31 mouse cellular contexts compared by ENCODE assay signal in the genomic region with DNA sequence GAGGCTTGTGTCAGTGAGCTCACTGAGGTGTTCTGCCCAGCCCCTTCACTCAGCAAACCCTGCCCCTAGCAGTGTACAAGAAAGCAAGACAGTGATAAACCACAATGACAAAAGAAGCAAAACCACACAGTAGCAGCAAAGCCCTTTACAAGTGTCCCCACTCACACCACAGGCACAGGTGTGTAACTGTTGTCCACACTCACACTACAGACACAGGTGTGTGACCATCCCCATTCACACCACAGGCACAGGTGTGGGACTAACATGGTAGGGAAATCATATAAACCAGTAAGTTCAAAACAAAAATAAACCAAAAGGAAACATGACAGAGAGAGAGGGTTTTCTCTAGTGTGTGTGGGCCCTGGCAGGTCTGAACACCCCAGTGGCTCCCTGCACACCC.
"Had no signal": no experiment of that assay in that cellular context is flagged by ENCODE, and none has a peak within 500 bp of the region (broad histone marks: within the 10 kb centered on the region; RNA-seq: fewer than 3 reads in every experiment).

No protein-coding gene starts in this region.

- H3K4me3 ChIP-seq: left cerebral cortex, adult 2 months; limb, embryonic 10.5 days; limb, embryonic 12.5 days; limb, embryonic 13.5 days; limb, embryonic 15.5 days; liver, embryonic 12.5 days; liver, embryonic 13.5 days; liver, embryonic 15.5 days; lung, embryonic 15.5 days; megakaryocyte, embryonic 14.5 days; midbrain, embryonic 10.5 days; midbrain, embryonic 12.5 days; midbrain, embryonic 13.5 days; midbrain, embryonic 15.5 days had no signal

- H3K27me3 ChIP-seq: limb, embryonic 12.5 days; limb, embryonic 13.5 days; limb, embryonic 15.5 days; liver, embryonic 12.5 days; liver, embryonic 13.5 days; liver, embryonic 15.5 days; lung, embryonic 15.5 days; midbrain, embryonic 12.5 days; midbrain, embryonic 13.5 days; midbrain, embryonic 15.5 days had no signal

- H3K4me2 ChIP-seq: limb, embryonic 12.5 days; limb, embryonic 13.5 days; limb, embryonic 15.5 days; liver, embryonic 11.5 days; liver, embryonic 12.5 days; liver, embryonic 13.5 days; liver, embryonic 15.5 days; lung, embryonic 14.5 days; lung, embryonic 15.5 days; midbrain, embryonic 11.5 days; midbrain, embryonic 12.5 days; midbrain, embryonic 13.5 days; midbrain, embryonic 15.5 days had no signal

- H3K36me3 ChIP-seq: liver, embryonic 15.5 days; lung, embryonic 15.5 days; midbrain, embryonic 10.5 days; midbrain, embryonic 12.5 days; midbrain, embryonic 13.5 days; midbrain, embryonic 15.5 days had no signal

- DNase-seq: left cerebral cortex, postnatal 4 days; liver; liver, embryonic 13.5 days; liver, postnatal 0 days; lung, adult 18-20 months; lung, adult 2 months; lung, embryonic 14.5 days; lung, postnatal 10 days; lung, postnatal 14 days; lung, postnatal 36 days; lung, postnatal 4 days; midbrain, embryonic 14.5 days had no signal

- H3K27ac ChIP-seq: left cerebral cortex, adult 2 months; limb, embryonic 10.5 days; limb, embryonic 12.5 days; limb, embryonic 13.5 days; limb, embryonic 15.5 days; liver, embryonic 12.5 days; liver, embryonic 13.5 days; liver, embryonic 14.5 days; liver, embryonic 15.5 days; lung, embryonic 15.5 days; macrophage; midbrain, embryonic 10.5 days; midbrain, embryonic 12.5 days; midbrain, embryonic 13.5 days; midbrain, embryonic 15.5 days had no signal

- ATAC-seq: liver, embryonic 12.5 days; liver, postnatal 0 days; lung, postnatal 0 days; midbrain, embryonic 13.5 days; midbrain, embryonic 15.5 days; midbrain, embryonic 16.5 days had no signal

- H3K4me1 ChIP-seq: limb, embryonic 10.5 days; limb, embryonic 12.5 days; limb, embryonic 13.5 days; limb, embryonic 15.5 days; liver, embryonic 15.5 days; lung, embryonic 15.5 days; midbrain, embryonic 10.5 days; midbrain, embryonic 12.5 days; midbrain, embryonic 13.5 days; midbrain, embryonic 15.5 days had no signal
